Mouse (Mus musculus): ENCODE measurements around the gene Fam214b.

Gene Fam214b

GRCm38 (mm10) chr4:43044673-43045072 lies 1.3 kb downstream of the Fam214b start:
- H3K4me3 ChIP-seq (replicated peaks; ENCODE audit: low read length) = peak overlapping the region; percentile 86
- TF ChIP-seq CTCF (conservative IDR thresholded peaks at IDR 0.05; ENCODE audit: low read length) (no peak), POU5F1 (IDR thresholded peaks at IDR 0.05; ENCODE audit: borderline replicate concordance, low read length) (no peak), NANOG (IDR thresholded peaks at IDR 0.05; ENCODE audit: borderline replicate concordance, low read length) (no peak)

GRCm38 (mm10) chr4:43043644-43044357 lies 2.2 kb downstream of the Fam214b start:
- Histone ChIP-seq H3K36me3 (ENCODE audit: insufficient read depth, low read length) (no peaks in the 10 kb centered on the region), H3K4me1 (replicated peaks; ENCODE audit: low read depth, low read length) (peaks cover 57% of the 10 kb centered on the region), H3K27me3 (ENCODE audit: insufficient read depth, low read length) (peaks cover 5% of the 10 kb centered on the region; the same call in 1 of the 2 replicates), H3K9me3 (ENCODE audit: low read length) (no peaks in the 10 kb centered on the region), H3K4me3 (replicated peaks; ENCODE audit: low read length) (peak overlapping the region; percentile 86)
- TF ChIP-seq POU5F1 (IDR thresholded peaks at IDR 0.05; ENCODE audit: borderline replicate concordance, low read length) (no peak), NANOG (IDR thresholded peaks at IDR 0.05; ENCODE audit: borderline replicate concordance, low read length) (no peak), CTCF (conservative IDR thresholded peaks at IDR 0.05; ENCODE audit: low read length) (no peak)

More at GRCm38 (mm10) chr4:43044673-43045072, 1.3 kb downstream of the Fam214b start:
- H3K4me1 ChIP-seq (replicated peaks; ENCODE audit: low read depth, low read length) = peaks cover 48% of the 10 kb centered on the region
- no peaks in the 10 kb centered on the region for H3K36me3 ChIP-seq (ENCODE audit: insufficient read depth, low read length)
- H3K27me3 ChIP-seq (ENCODE audit: insufficient read depth, low read length) = 0 out of 2 replicates have a peak, but pooled peaks cover 2% of the 10 kb centered on the region
- no peaks in the 10 kb centered on the region for H3K9me3 ChIP-seq (ENCODE audit: low read length)

- Histone ChIP-seq H3K4me1 (replicated peaks; ENCODE audit: low read depth, low read length) (peaks cover 58% of the 10 kb centered on the region), H3K36me3 (ENCODE audit: insufficient read depth, low read length) (peaks cover 7% of the 10 kb centered on the region), H3K4me3 (replicated peaks; ENCODE audit: low read length) (no peak overlapping the region; the same call in 1 of the 2 replicates), H3K9me3 (ENCODE audit: low read length) (no peaks in the 10 kb centered on the region), H3K27me3 (ENCODE audit: insufficient read depth, low read length) (peaks cover 5% of the 10 kb centered on the region; the same call in 1 of the 2 replicates)
- no peak for TF ChIP-seq POU5F1 (IDR thresholded peaks at IDR 0.05; ENCODE audit: borderline replicate concordance, low read length)
- TF ChIP-seq NANOG (IDR thresholded peaks at IDR 0.05; ENCODE audit: borderline replicate concordance, low read length) = no peak
- no peak for TF ChIP-seq CTCF (conservative IDR thresholded peaks at IDR 0.05; ENCODE audit: low read length)
Measured at GRCm38 (mm10) chr4:43040881-43041547, 5.0 kb downstream of the Fam214b start.

GRCm38 (mm10) chr4:43040114-43040572 lies 5.9 kb downstream of the Fam214b start:
- Histone ChIP-seq H3K27me3 (ENCODE audit: insufficient read depth, low read length) (peaks cover 5% of the 10 kb centered on the region; the same call in 1 of the 2 replicates), H3K9me3 (ENCODE audit: low read length) (no peaks in the 10 kb centered on the region), H3K4me1 (replicated peaks; ENCODE audit: low read depth, low read length) (peaks cover 54% of the 10 kb centered on the region), H3K4me3 (replicated peaks; ENCODE audit: low read length) (peak overlapping the region; percentile 84), H3K36me3 (ENCODE audit: insufficient read depth, low read length) (peaks cover 15% of the 10 kb centered on the region)
- TF ChIP-seq NANOG (IDR thresholded peaks at IDR 0.05; ENCODE audit: borderline replicate concordance, low read length) (no peak), CTCF (conservative IDR thresholded peaks at IDR 0.05; ENCODE audit: low read length) (no peak), POU5F1 (IDR thresholded peaks at IDR 0.05; ENCODE audit: borderline replicate concordance, low read length) (no peak)

- peaks cover 5% of the 10 kb centered on the region; the same call in 1 of the 2 replicates for H3K27me3 ChIP-seq (ENCODE audit: insufficient read depth, low read length)
- peaks cover 16% of the 10 kb centered on the region for H3K36me3 ChIP-seq (ENCODE audit: insufficient read depth, low read length)
- no peak for TF ChIP-seq POU5F1 (IDR thresholded peaks at IDR 0.05; ENCODE audit: borderline replicate concordance, low read length)
- TF ChIP-seq CTCF (conservative IDR thresholded peaks at IDR 0.05; ENCODE audit: low read length) = no peak
- TF ChIP-seq NANOG (IDR thresholded peaks at IDR 0.05; ENCODE audit: borderline replicate concordance, low read length) = no peak
- peak overlapping the region; percentile 84 for H3K4me3 ChIP-seq (replicated peaks; ENCODE audit: low read length)
- no peaks in the 10 kb centered on the region for H3K9me3 ChIP-seq (ENCODE audit: low read length)
- H3K4me1 ChIP-seq (replicated peaks; ENCODE audit: low read depth, low read length) = peaks cover 50% of the 10 kb centered on the region
Measured at GRCm38 (mm10) chr4:43039609-43040008, 6.4 kb downstream of the Fam214b start.

- Histone ChIP-seq H3K9me3 (ENCODE audit: low read length) (no peaks in the 10 kb centered on the region), H3K27me3 (ENCODE audit: insufficient read depth, low read length) (peaks cover 5% of the 10 kb centered on the region; the same call in 1 of the 2 replicates), H3K4me3 (replicated peaks; ENCODE audit: low read length) (peak overlapping the region; percentile 84), H3K36me3 (ENCODE audit: insufficient read depth, low read length) (peaks cover 23% of the 10 kb centered on the region), H3K4me1 (replicated peaks; ENCODE audit: low read depth, low read length) (peaks cover 50% of the 10 kb centered on the region)
- TF ChIP-seq NANOG (IDR thresholded peaks at IDR 0.05; ENCODE audit: borderline replicate concordance, low read length) (no peak), CTCF (conservative IDR thresholded peaks at IDR 0.05; ENCODE audit: low read length) (no peak), POU5F1 (IDR thresholded peaks at IDR 0.05; ENCODE audit: borderline replicate concordance, low read length) (no peak)
Measured at GRCm38 (mm10) chr4:43038567-43039495, 7.2 kb downstream of the Fam214b start.

GRCm38 (mm10) chr4:43037860-43038566 lies 8.0 kb downstream of the Fam214b start:
- H3K27me3 ChIP-seq (ENCODE audit: insufficient read depth, low read length) = peaks cover 5% of the 10 kb centered on the region; the same call in 1 of the 2 replicates
- H3K9me3 ChIP-seq (ENCODE audit: low read length) = no peaks in the 10 kb centered on the region
- H3K36me3 ChIP-seq (ENCODE audit: insufficient read depth, low read length) = peaks cover 30% of the 10 kb centered on the region
- no peak overlapping the region for H3K4me3 ChIP-seq (replicated peaks; ENCODE audit: low read length)
- H3K4me1 ChIP-seq (replicated peaks; ENCODE audit: low read depth, low read length) = peaks cover 49% of the 10 kb centered on the region
- no peak for TF ChIP-seq CTCF (conservative IDR thresholded peaks at IDR 0.05; ENCODE audit: low read length)
- no peak for TF ChIP-seq NANOG (IDR thresholded peaks at IDR 0.05; ENCODE audit: borderline replicate concordance, low read length)
- no peak for TF ChIP-seq POU5F1 (IDR thresholded peaks at IDR 0.05; ENCODE audit: borderline replicate concordance, low read length)
